Mouse (Mus musculus) embryonic facial prominence, embryonic 12.5 days (tissue): ENCODE measurements at regions not wholly inside any gene's neighbourhood (a gene's known extent, or its start where the extent isn't known, plus 50 kb on each side); places are given as distances from the start of the nearest gene placed in this dataset.

Experiments
- ATAC-seq: fragments of 200-750 bp; cut with Nextera tagmentation; 2 replicates; pipeline ENCODE4 v1.8.0; 2017; ENCODE audit not compliant: insufficient number of reproducible peaks, insufficient read depth, low FRiP score, low TSS enrichment
- H3K27ac ChIP-seq: fragments of 300-500 bp; sonication (generic); 2 replicates; pipeline ENCODE4 v1.5.1; 2016; ENCODE audit warnings: mild to moderate bottlenecking
- H3K27me3 ChIP-seq: fragments of 300-500 bp; sonication (generic); 2 replicates; pipeline ENCODE4 v1.6.1; 2016; ENCODE audit warnings: mild to moderate bottlenecking, moderate library complexity
- H3K36me3 ChIP-seq: fragments of 300-500 bp; sonication (generic); 2 replicates; pipeline ENCODE4 v1.6.1; 2016; ENCODE audit warnings: mild to moderate bottlenecking
- H3K4me1 ChIP-seq: fragments of 300-500 bp; sonication (generic); 2 replicates; pipeline ENCODE4 v1.6.1; 2016
- H3K4me2 ChIP-seq: fragments of 300-500 bp; sonication (generic); replicated peaks from 2 replicates; pipeline ENCODE4 v1.6.1; 2016; ENCODE audit warnings: mild to moderate bottlenecking, moderate library complexity
- H3K4me3 ChIP-seq: fragments of 300-500 bp; sonication (generic); 2 replicates; pipeline ENCODE4 v1.5.1; 2016; ENCODE audit warnings: mild to moderate bottlenecking
- H3K9ac ChIP-seq: fragments of 300-500 bp; sonication (generic); 2 replicates; pipeline ENCODE4 v1.6.1; 2016; ENCODE audit warnings: mild to moderate bottlenecking, moderate library complexity
- H3K9me3 ChIP-seq: fragments of 300-500 bp; sonication (generic); 2 replicates; pipeline ENCODE4 v1.6.1; 2016; ENCODE audit warnings: mild to moderate bottlenecking, moderate library complexity
- WGBS: fragments of 180-500 bp; shearing (Covaris S2); methylation state at CpG from one replicate; pipeline ENCODE4 v1.1.7; 2016; 5-methylcytosine and 5-hydroxymethylcytosine counted together

- H3K4me2 ChIP-seq: no peak overlapping the region
- H3K27me3 ChIP-seq: no peaks in the 10 kb centered on the region
- 32% methylated on average over 15 of the region's 15 CpGs for WGBS
- H3K9me3 ChIP-seq: no peaks in the 10 kb centered on the region
- no peak overlapping the region for H3K4me3 ChIP-seq
- no peaks in the 10 kb centered on the region for H3K36me3 ChIP-seq
- no peak overlapping the region for H3K9ac ChIP-seq
- ATAC-seq: 0 out of 2 replicates have a peak, but pooled peaks have one; percentile 2
- peaks cover 54% of the 10 kb centered on the region for H3K4me1 ChIP-seq
- peak overlapping the region; percentile 56 for H3K27ac ChIP-seq
These were observed 224.4 kb downstream of the Prex1 start for GRCm38 (mm10) chr2:166489041-166489872.

- H3K9ac ChIP-seq: no peak overlapping the region
- WGBS: 86% methylated on average over 15 of the region's 15 CpGs
- H3K9me3 ChIP-seq: no peaks in the 10 kb centered on the region
- H3K36me3 ChIP-seq: no peaks in the 10 kb centered on the region
- no peak overlapping the region for H3K4me3 ChIP-seq
- H3K27me3 ChIP-seq: no peaks in the 10 kb centered on the region
- no peak for ATAC-seq
- peaks cover 49% of the 10 kb centered on the region for H3K4me1 ChIP-seq
- no peak overlapping the region for H3K4me2 ChIP-seq
- peak overlapping the region; percentile 66 for H3K27ac ChIP-seq
These were observed 225.9 kb downstream of the Prex1 start for GRCm38 (mm10) chr2:166487688-166488087.

GRCm38 (mm10) chr2:166485788-166486187 lies 227.8 kb downstream of the Prex1 start:
- WGBS: 67% methylated on average over 4 of the region's 4 CpGs
- H3K27me3 ChIP-seq: no peaks in the 10 kb centered on the region
- no peak overlapping the region for H3K9ac ChIP-seq
- H3K4me3 ChIP-seq: no peak overlapping the region
- peak overlapping the region; percentile 61 for H3K27ac ChIP-seq
- H3K4me1 ChIP-seq: peaks cover 47% of the 10 kb centered on the region
- H3K36me3 ChIP-seq: no peaks in the 10 kb centered on the region
- no peak overlapping the region for H3K4me2 ChIP-seq
- ATAC-seq: no peak
- no peaks in the 10 kb centered on the region for H3K9me3 ChIP-seq

GRCm38 (mm10) chr2:166485361-166485760 lies 228.3 kb downstream of the Prex1 start:
- Histone ChIP-seq H3K27me3 (no peaks in the 10 kb centered on the region), H3K9ac (no peak overlapping the region), H3K4me3 (no peak overlapping the region), H3K36me3 (no peaks in the 10 kb centered on the region), H3K9me3 (no peaks in the 10 kb centered on the region), H3K4me2 (no peak overlapping the region), H3K4me1 (peaks cover 47% of the 10 kb centered on the region), H3K27ac (no peak overlapping the region)
- WGBS: 77% methylated on average over 6 of the region's 6 CpGs
- ATAC-seq: no peak

- H3K36me3 ChIP-seq: no peaks in the 10 kb centered on the region
- no peak overlapping the region for H3K4me3 ChIP-seq
- no peak for ATAC-seq
- no peaks in the 10 kb centered on the region for H3K9me3 ChIP-seq
- H3K4me2 ChIP-seq: no peak overlapping the region
- no peaks in the 10 kb centered on the region for H3K27me3 ChIP-seq
- WGBS: 87% methylated on average over 6 of the region's 6 CpGs
- H3K9ac ChIP-seq: no peak overlapping the region
- H3K4me1 ChIP-seq: peaks cover 36% of the 10 kb centered on the region
- 0 out of 2 replicates have a peak overlapping the region, but pooled peaks have one; percentile 36 for H3K27ac ChIP-seq
These were observed 229.9 kb downstream of the Prex1 start for GRCm38 (mm10) chr2:166483617-166484319.

- H3K36me3 ChIP-seq: no peaks in the 10 kb centered on the region
- peaks cover 33% of the 10 kb centered on the region for H3K4me1 ChIP-seq
- ATAC-seq: no peak
- H3K4me2 ChIP-seq: no peak overlapping the region
- no peak overlapping the region for H3K4me3 ChIP-seq
- H3K9ac ChIP-seq: no peak overlapping the region
- WGBS: 48% methylated on average over 14 of the region's 14 CpGs
- no peaks in the 10 kb centered on the region for H3K9me3 ChIP-seq
- no peaks in the 10 kb centered on the region for H3K27me3 ChIP-seq
- 0 out of 2 replicates have a peak overlapping the region, but pooled peaks have one; percentile 36 for H3K27ac ChIP-seq
These were observed 230.7 kb downstream of the Prex1 start for GRCm38 (mm10) chr2:166482720-166483616.

GRCm38 (mm10) chr2:166481774-166482173 lies 231.9 kb downstream of the Prex1 start:
- Histone ChIP-seq H3K4me1 (peaks cover 25% of the 10 kb centered on the region), H3K27ac (no peak overlapping the region), H3K4me2 (no peak overlapping the region), H3K9me3 (no peaks in the 10 kb centered on the region), H3K36me3 (no peaks in the 10 kb centered on the region), H3K9ac (no peak overlapping the region), H3K27me3 (no peaks in the 10 kb centered on the region), H3K4me3 (no peak overlapping the region)
- 91% methylated on average over 7 of the region's 7 CpGs for WGBS
- ATAC-seq: no peak

- no peak for ATAC-seq
- WGBS: 79% methylated on average over 6 of the region's 6 CpGs
- Histone ChIP-seq H3K36me3 (no peaks in the 10 kb centered on the region), H3K4me2 (no peak overlapping the region), H3K27ac (no peak overlapping the region), H3K9me3 (no peaks in the 10 kb centered on the region), H3K4me1 (peaks cover 25% of the 10 kb centered on the region), H3K9ac (no peak overlapping the region), H3K4me3 (no peak overlapping the region), H3K27me3 (no peaks in the 10 kb centered on the region)
These were observed 232.3 kb downstream of the Prex1 start for GRCm38 (mm10) chr2:166481362-166481761.

- H3K27ac ChIP-seq: no peak overlapping the region
- no peak overlapping the region for H3K9ac ChIP-seq
- no peak overlapping the region for H3K4me2 ChIP-seq
- H3K36me3 ChIP-seq: no peaks in the 10 kb centered on the region
- 82% methylated on average over 5 of the region's 5 CpGs for WGBS
- H3K27me3 ChIP-seq: no peaks in the 10 kb centered on the region
- no peak overlapping the region for H3K4me3 ChIP-seq
- H3K4me1 ChIP-seq: peaks cover 23% of the 10 kb centered on the region
- H3K9me3 ChIP-seq: no peaks in the 10 kb centered on the region
- ATAC-seq: no peak
These were observed 232.7 kb downstream of the Prex1 start for GRCm38 (mm10) chr2:166480883-166481282.

GRCm38 (mm10) chr2:166476953-166477352 lies 236.7 kb downstream of the Prex1 start:
- Histone ChIP-seq H3K4me2 (no peak overlapping the region), H3K36me3 (no peaks in the 10 kb centered on the region), H3K27ac (no peak overlapping the region), H3K4me3 (no peak overlapping the region), H3K9me3 (no peaks in the 10 kb centered on the region), H3K4me1 (peaks cover 4% of the 10 kb centered on the region; the same call in 1 of the 2 replicates), H3K9ac (no peak overlapping the region), H3K27me3 (no peaks in the 10 kb centered on the region)
- no peak for ATAC-seq
- WGBS: 89% methylated on average over 6 of the region's 6 CpGs

GRCm38 (mm10) chr2:166475624-166476023 lies 238.0 kb downstream of the Prex1 start:
- ATAC-seq: no peak
- Histone ChIP-seq H3K4me3 (no peak overlapping the region), H3K4me1 (peaks cover 4% of the 10 kb centered on the region; the same call in 1 of the 2 replicates), H3K4me2 (no peak overlapping the region), H3K9me3 (no peaks in the 10 kb centered on the region), H3K27me3 (no peaks in the 10 kb centered on the region), H3K9ac (no peak overlapping the region), H3K27ac (no peak overlapping the region), H3K36me3 (no peaks in the 10 kb centered on the region)
- 70% methylated on average over 4 of the region's 4 CpGs for WGBS
